Mouse (Mus musculus): Measurements from ENCODE around the gene Pomt1.
"Not testable (repeated sequence)": the region's sequence is repeated elsewhere in the genome, so short reads cannot be mapped to it uniquely, and the experiment has no call there.

Gene Pomt1

DNA sequence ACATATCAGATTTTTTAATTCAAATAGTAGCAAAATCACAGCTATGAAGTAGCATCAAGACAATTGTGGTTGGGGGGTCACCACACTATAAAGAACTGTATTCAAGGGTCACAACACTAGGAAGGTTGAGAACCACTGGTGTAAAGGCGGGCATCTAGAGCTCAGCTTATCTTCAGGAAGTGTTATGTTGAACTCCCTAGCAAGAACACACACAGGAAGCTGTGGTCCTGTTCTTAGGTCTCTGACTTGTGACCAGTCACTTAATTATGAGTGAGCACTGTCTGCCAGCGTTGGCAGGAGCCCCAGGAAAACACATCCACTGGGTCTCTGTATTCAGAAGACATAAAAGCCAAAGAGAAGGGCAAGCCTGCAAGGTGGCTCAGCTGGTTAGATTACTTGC, 45.9 kb downstream of the Pomt1 start:
- no peak for DNase-seq (ENCODE audit: extremely low read depth, low read depth, low spot score)

- DNase-seq (ENCODE audit: extremely low read depth, low read depth, low spot score) = no peak
Observed at GRCm38 (mm10) chr2:32282727-32283126, 46.3 kb downstream of the Pomt1 start.

- no peak for DNase-seq (ENCODE audit: extremely low read depth, low read depth, low spot score)
Observed at GRCm38 (mm10) chr2:32283986-32284385, 47.6 kb downstream of the Pomt1 start.

- DNase-seq (ENCODE audit: extremely low read depth, low read depth, low spot score) = no peak
Observed at GRCm38 (mm10) chr2:32287334-32287840, 51.0 kb downstream of the Pomt1 start, which contains the start of gene Golga2. TSS of gene Golga2 (plus strand) at chr2:32287384.

- peak; percentile 89 for DNase-seq (ENCODE audit: extremely low read depth, low read depth, low spot score)
Observed at GRCm38 (mm10) chr2:32287923-32288367, 51.6 kb downstream of the Pomt1 start, which contains the start of gene Swi5. TSS of gene Swi5 (minus strand) at chr2:32288075.

DNA sequence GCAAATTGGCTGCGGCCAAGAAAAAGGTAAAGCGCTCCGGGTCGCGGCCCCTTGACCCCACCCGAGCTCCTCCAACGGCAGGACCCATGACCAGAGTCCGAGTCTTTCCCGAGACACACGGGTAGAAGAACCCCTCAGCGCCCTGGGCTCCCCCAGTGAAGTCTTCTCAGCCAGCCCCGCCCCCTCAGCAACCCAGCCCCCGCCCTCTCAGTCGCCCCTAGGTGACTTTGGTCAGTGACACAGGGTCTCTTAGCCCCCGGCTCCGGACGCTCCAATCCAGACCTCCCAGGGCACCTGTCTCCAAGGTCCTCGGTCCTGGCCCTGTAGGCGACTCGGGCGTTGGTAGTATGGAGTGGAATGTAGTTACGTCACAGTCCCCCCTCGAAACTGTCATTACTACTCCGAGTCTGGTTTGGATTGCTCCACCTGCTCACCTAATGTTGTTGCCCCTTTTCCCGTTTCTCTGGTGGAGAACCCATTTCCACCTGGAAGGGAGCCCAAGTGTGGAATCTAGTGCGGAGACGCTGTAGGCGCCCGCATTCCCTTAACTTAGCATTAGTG, 52.1 kb downstream of the Pomt1 start:
- DNase-seq (ENCODE audit: extremely low read depth, low read depth, low spot score) = no peak

DNA sequence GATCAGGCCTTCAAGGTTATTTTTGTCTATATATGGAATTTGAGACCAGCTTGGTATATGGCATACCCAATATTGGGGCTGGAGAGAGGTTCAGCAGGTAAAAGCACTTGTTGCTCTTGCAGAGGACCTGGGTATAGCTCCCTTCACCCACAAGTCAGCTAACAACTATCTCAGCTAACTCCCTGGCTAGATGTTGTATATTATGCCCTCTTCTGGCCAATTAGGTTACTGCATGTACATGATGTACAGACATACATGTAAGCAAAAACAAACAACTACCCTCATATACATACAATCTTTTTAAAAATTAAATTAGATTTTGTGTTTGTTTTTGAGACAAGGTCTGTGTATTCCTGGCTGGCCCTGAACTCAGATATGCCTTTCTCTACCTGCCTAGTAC, 53.2 kb downstream of the Pomt1 start:
- DNase-seq (ENCODE audit: extremely low read depth, low read depth, low spot score) = no peak

- DNase-seq (ENCODE audit: extremely low read depth, low read depth, low spot score) = no peak
Observed at GRCm38 (mm10) chr2:32294348-32294747, 58.0 kb downstream of the Pomt1 start.

GRCm38 (mm10) chr2:32295285-32295684, 58.9 kb downstream of the Pomt1 start:
- DNase-seq (ENCODE audit: extremely low read depth, low read depth, low spot score) = no peak

GRCm38 (mm10) chr2:32295842-32296241, 59.5 kb downstream of the Pomt1 start:
- DNase-seq (ENCODE audit: extremely low read depth, low read depth, low spot score) = not testable (repeated sequence)

DNA sequence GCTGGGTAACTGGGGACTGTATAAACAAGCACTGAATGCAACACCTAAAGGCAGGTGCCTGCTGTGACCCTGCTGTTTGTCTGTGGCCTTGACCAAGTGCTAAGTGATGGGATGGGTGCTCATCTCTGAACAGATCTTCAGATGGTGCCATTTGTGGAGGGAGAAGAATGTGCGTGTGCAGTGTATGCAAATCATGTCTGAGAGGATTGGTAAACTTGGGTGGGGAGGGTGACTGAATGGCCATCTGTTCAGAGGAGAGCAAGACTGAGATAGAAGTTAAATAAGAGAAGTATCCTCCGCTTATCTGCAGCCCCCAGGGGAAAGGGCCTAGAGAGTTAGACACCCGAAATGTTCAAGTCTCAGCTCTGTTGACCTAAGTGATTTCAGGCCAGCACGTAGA, 63.1 kb downstream of the Pomt1 start:
- DNase-seq (ENCODE audit: extremely low read depth, low read depth, low spot score) = no peak

- no peak for DNase-seq (ENCODE audit: extremely low read depth, low read depth, low spot score)
Observed at GRCm38 (mm10) chr2:32302952-32303351, 66.6 kb downstream of the Pomt1 start.

DNA sequence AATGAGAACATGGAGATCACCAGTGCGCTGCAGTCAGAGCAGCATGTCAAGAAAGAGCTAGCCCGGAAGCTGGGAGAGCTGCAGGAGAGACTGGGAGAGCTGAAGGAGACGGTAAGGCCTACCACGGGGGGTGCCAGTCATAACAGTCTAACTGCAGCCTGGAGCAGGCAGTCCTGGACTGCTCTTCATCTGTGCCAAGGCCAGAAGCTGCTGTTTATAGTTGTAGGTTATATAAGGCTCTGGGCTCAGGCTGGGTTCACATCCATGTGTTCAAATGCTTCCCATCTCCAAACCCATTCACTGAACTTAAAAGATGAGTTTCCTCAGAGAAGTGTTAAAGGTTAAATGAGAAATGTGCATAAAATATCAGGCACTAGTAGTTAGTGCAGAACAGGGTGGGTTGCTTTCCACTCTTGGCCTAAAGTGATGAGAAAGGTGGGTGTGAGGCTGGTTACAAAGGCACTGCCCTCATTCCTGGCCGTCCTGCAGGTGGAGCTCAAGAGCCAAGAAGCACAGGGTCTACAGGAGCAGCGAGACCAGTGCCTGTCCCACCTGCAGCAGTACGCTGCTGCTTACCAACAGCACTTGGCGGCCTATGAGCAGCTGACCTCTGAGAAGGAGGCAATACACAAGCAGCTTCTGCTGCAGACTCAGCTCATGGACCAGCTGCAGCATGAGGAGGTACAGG, 67.9 kb downstream of the Pomt1 start:
- no peak for DNase-seq (ENCODE audit: extremely low read depth, low read depth, low spot score)
